Mouse (Mus musculus): ENCODE measurements around the gene Slc24a3. TPM values are rescaled to one million over a fixed set of nuclear protein-coding genes. Genes with fewer than 3 reads are reported as not detected.

Gene Slc24a3
- polyA plus RNA-seq, 1 experiment from 2014 or later: 21.5 TPM

DNA sequence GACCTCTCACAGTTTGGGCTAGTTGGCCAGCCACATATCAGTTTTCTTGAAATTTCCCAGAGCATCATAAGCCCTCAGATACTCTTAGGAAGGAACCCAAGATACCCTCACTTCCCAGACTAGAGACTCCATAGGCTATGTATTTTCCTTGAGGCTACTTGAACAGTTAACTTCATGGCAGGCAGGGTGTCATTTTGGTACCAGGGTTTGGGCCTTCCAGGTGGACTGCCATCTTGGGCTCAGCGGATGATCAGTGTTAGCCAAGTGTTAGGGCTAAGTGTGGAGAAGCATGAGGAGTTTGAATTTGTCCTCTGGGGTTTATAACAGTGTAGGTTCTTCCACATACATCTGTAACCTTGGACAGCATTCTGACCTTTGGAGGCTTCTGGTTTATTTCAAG lies 124.6 kb downstream of the Slc24a3 start:
- 97% methylated on average over 1 of the region's 1 CpGs for WGBS
- Histone ChIP-seq H3K36me3 (replicated peaks; ENCODE audit: control insufficient read depth, insufficient read depth) (no peaks in the 10 kb centered on the region), H3K9me3 (ENCODE audit: control insufficient read depth, low read length) (no peaks in the 10 kb centered on the region), H3K4me3 (replicated peaks; ENCODE audit: low read length) (no peak overlapping the region), H3K9ac (no peak overlapping the region), H3K4me2 (replicated peaks) (no peak overlapping the region), H3K27me3 (ENCODE audit: control insufficient read depth, insufficient read depth, low read length) (no peaks in the 10 kb centered on the region), H3K27ac (no peak overlapping the region), H3K4me1 (replicated peaks; ENCODE audit: control insufficient read depth, insufficient read depth, low read length) (peaks cover 6% of the 10 kb centered on the region; the same call in 1 of the 2 replicates)
- DNase-seq (ENCODE audit: low spot score) (no peak), ATAC-seq (ENCODE audit: low FRiP score) (no peak)

DNA sequence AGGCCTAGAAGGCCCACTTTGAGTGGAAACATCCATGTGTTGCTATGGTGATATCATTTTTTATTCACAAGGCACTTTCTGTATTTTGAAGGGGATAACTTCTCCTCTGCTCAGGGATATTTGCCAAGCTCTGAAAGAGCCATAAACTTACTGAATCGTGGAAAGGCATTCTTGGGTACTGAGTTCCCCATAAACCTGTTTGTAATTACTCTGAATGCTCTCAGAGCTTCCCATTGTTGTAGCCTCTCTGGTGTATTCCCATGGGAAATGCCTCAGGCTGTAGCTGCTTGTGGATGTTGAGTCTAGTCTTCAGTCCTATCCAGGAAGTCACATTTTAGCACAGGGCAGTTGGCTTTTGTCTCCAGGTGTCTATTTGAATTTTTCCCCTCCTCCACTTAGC lies 125.3 kb downstream of the Slc24a3 start:
- Histone ChIP-seq H3K27me3 (ENCODE audit: control insufficient read depth, insufficient read depth, low read length) (no peaks in the 10 kb centered on the region), H3K4me2 (replicated peaks) (no peak overlapping the region), H3K9me3 (ENCODE audit: control insufficient read depth, low read length) (no peaks in the 10 kb centered on the region), H3K4me3 (replicated peaks; ENCODE audit: low read length) (no peak overlapping the region), H3K4me1 (replicated peaks; ENCODE audit: control insufficient read depth, insufficient read depth, low read length) (peaks cover 6% of the 10 kb centered on the region; the same call in 1 of the 2 replicates), H3K9ac (no peak overlapping the region), H3K27ac (no peak overlapping the region), H3K36me3 (replicated peaks; ENCODE audit: control insufficient read depth, insufficient read depth) (no peaks in the 10 kb centered on the region)
- 26% methylated on average over 1 of the region's 1 CpGs for WGBS
- DNase-seq (ENCODE audit: low spot score) (no peak), ATAC-seq (ENCODE audit: low FRiP score) (no peak)

GRCm38 (mm10) chr2:145296906-145297305 lies 129.4 kb downstream of the Slc24a3 start:
- Histone ChIP-seq H3K9me3 (ENCODE audit: control insufficient read depth, low read length) (no peaks in the 10 kb centered on the region), H3K4me1 (replicated peaks; ENCODE audit: control insufficient read depth, insufficient read depth, low read length) (peaks cover 6% of the 10 kb centered on the region; the same call in 1 of the 2 replicates), H3K4me3 (replicated peaks; ENCODE audit: low read length) (no peak overlapping the region), H3K36me3 (replicated peaks; ENCODE audit: control insufficient read depth, insufficient read depth) (no peaks in the 10 kb centered on the region), H3K9ac (no peak overlapping the region), H3K27me3 (ENCODE audit: control insufficient read depth, insufficient read depth, low read length) (no peaks in the 10 kb centered on the region), H3K4me2 (replicated peaks) (no peak overlapping the region), H3K27ac (no peak overlapping the region)
- ATAC-seq (ENCODE audit: low FRiP score): no peak
- no peak for DNase-seq (ENCODE audit: low spot score)
- WGBS: 68% methylated on average over 1 of the region's 1 CpGs

DNA sequence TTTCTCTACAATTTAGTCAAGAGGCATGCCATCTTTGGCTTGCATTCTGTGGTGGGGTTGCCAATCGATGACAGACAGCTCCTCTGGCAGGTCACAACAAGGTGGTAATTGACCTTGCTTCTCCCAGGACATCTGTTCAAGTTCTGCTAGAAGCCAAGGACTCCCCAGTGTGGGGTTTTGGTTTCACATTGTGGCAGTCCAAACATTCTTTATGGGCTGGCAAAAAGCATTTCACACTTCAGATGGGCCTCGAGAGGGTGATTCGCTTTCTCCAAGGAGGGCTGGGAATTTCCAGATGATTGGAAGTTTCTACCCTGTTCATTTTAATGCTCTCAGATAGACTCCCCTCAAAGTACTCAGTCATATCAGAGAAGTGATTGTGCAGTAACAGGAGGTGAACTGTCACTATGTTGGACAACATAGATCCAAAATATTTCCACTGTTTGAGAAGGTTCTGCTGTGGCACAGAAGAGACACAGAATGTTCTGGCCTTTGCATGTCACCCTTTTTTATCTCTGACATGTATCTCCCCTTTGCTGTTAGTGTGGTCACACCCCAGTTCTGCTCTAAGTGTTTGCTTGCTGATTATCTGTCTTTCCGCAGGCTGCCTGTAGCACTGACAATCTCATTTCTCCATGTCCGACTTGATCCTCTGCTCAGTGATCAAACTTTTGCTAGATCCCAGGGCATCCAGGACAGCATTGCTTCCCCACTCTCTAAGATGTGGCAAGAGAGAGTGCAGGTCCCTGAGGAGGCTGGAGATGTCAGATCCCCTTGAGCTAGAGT lies 132.6 kb downstream of the Slc24a3 start:
- H3K4me3 ChIP-seq (replicated peaks; ENCODE audit: low read length): no peak overlapping the region
- DNase-seq (ENCODE audit: low spot score): no peak
- no peak for ATAC-seq (ENCODE audit: low FRiP score)
- H3K4me1 ChIP-seq (replicated peaks; ENCODE audit: control insufficient read depth, insufficient read depth, low read length): no peaks in the 10 kb centered on the region
- H3K9ac ChIP-seq: no peak overlapping the region
- no peaks in the 10 kb centered on the region for H3K36me3 ChIP-seq (replicated peaks; ENCODE audit: control insufficient read depth, insufficient read depth)
- no peak overlapping the region for H3K4me2 ChIP-seq (replicated peaks)
- WGBS: 91% methylated on average over 5 of the region's 5 CpGs
- H3K9me3 ChIP-seq (ENCODE audit: control insufficient read depth, low read length): no peaks in the 10 kb centered on the region
- no peaks in the 10 kb centered on the region for H3K27me3 ChIP-seq (ENCODE audit: control insufficient read depth, insufficient read depth, low read length)
- H3K27ac ChIP-seq: no peak overlapping the region

DNA sequence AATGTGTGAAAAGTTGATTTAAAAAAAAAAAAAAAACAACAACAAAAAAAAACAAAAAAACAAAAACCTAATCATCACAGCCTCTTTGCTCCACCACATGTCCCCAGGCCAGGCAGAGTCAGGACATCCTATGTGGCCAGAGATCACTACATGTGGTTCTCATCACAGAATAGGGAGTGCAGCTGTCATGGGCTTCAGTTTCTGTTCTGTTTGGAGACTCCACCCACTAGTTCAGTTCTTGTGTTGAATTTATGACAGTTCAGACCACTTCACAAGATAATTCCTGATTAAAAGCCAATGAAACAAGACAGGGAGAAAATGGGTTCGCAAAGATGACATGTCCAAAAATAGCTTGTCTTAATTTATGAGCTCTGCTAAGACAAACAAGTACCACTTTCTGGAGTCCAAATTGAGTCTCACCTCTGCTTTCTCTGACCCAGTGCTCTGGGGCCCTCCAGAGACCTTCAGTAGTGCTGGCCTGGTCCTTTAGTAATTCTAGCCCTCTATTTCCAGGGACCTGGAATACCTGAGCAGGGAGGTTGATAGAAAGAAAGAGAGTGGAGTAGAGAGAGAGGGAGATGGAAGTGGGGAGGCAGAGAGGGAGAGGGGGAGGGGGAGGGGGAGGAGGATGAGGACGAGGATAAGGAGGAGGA lies 139.8 kb downstream of the Slc24a3 start:
- Histone ChIP-seq H3K27me3 (ENCODE audit: control insufficient read depth, insufficient read depth, low read length) (no peaks in the 10 kb centered on the region), H3K9me3 (ENCODE audit: control insufficient read depth, low read length) (no peaks in the 10 kb centered on the region), H3K9ac (no peak overlapping the region), H3K4me2 (replicated peaks) (no peak overlapping the region), H3K4me1 (replicated peaks; ENCODE audit: control insufficient read depth, insufficient read depth, low read length) (no peaks in the 10 kb centered on the region), H3K4me3 (replicated peaks; ENCODE audit: low read length) (no peak overlapping the region), H3K36me3 (replicated peaks; ENCODE audit: control insufficient read depth, insufficient read depth) (no peaks in the 10 kb centered on the region), H3K27ac (no peak overlapping the region)
- WGBS: 77% methylated on average over 2 of the region's 2 CpGs
- no peak for ATAC-seq (ENCODE audit: low FRiP score)
- no peak for DNase-seq (ENCODE audit: low spot score)

DNA sequence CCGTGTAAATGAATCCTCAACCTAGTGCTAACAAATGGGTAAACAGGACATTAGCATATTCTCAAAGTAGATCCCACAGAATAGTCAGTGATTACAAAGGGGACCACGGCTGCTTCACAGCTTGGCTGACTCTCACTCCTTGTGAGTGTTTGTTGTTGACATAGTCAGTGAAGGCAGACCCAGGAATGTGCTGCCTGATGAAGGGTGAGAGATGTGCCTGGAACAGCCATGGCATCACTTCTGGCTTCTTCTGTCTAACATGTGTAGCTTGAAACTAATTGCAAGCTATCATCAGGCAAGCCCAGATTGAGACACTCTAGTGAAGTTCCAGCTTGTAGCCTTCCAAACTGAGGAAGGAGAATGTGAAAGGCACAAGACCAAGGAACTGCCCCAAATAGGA lies 151.4 kb downstream of the Slc24a3 start:
- no peak overlapping the region for H3K4me3 ChIP-seq (replicated peaks; ENCODE audit: low read length)
- no peaks in the 10 kb centered on the region for H3K9me3 ChIP-seq (ENCODE audit: control insufficient read depth, low read length)
- no peaks in the 10 kb centered on the region for H3K4me1 ChIP-seq (replicated peaks; ENCODE audit: control insufficient read depth, insufficient read depth, low read length)
- no peak for ATAC-seq (ENCODE audit: low FRiP score)
- H3K27me3 ChIP-seq (ENCODE audit: control insufficient read depth, insufficient read depth, low read length): no peaks in the 10 kb centered on the region
- H3K4me2 ChIP-seq (replicated peaks): no peak overlapping the region
- DNase-seq (ENCODE audit: low spot score): no peak
- WGBS: 49% methylated on average over 2 of the region's 2 CpGs
- H3K27ac ChIP-seq: no peak overlapping the region
- H3K36me3 ChIP-seq (replicated peaks; ENCODE audit: control insufficient read depth, insufficient read depth): no peaks in the 10 kb centered on the region
- H3K9ac ChIP-seq: no peak overlapping the region

DNA sequence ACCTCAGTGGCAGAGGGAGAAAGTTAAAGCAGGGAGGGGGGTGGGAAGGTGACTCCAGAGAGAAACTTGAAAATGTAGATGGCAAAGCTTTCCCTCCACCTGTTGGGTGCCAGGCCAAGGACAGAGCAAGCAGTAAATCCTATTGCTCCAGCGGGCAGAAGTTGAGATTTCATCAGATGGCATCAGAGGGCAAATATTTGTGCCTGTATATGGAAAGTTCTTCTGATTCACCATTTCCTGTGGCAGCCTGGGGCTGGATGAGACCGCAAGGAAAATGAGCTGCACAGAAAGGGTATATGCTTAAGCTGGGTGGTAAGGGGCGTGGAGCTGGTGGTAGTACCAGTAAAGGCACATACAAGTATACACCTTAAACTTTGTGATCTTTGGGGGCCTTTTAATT lies 153.7 kb downstream of the Slc24a3 start:
- no peak for ATAC-seq (ENCODE audit: low FRiP score)
- H3K9me3 ChIP-seq (ENCODE audit: control insufficient read depth, low read length): no peaks in the 10 kb centered on the region
- no peaks in the 10 kb centered on the region for H3K27me3 ChIP-seq (ENCODE audit: control insufficient read depth, insufficient read depth, low read length)
- no peaks in the 10 kb centered on the region for H3K36me3 ChIP-seq (replicated peaks; ENCODE audit: control insufficient read depth, insufficient read depth)
- no peak overlapping the region for H3K4me3 ChIP-seq (replicated peaks; ENCODE audit: low read length)
- H3K9ac ChIP-seq: no peak overlapping the region
- H3K27ac ChIP-seq: no peak overlapping the region
- WGBS: 96% methylated on average over 3 of the region's 3 CpGs
- H3K4me1 ChIP-seq (replicated peaks; ENCODE audit: control insufficient read depth, insufficient read depth, low read length): no peaks in the 10 kb centered on the region
- no peak for DNase-seq (ENCODE audit: low spot score)
- no peak overlapping the region for H3K4me2 ChIP-seq (replicated peaks)

DNA sequence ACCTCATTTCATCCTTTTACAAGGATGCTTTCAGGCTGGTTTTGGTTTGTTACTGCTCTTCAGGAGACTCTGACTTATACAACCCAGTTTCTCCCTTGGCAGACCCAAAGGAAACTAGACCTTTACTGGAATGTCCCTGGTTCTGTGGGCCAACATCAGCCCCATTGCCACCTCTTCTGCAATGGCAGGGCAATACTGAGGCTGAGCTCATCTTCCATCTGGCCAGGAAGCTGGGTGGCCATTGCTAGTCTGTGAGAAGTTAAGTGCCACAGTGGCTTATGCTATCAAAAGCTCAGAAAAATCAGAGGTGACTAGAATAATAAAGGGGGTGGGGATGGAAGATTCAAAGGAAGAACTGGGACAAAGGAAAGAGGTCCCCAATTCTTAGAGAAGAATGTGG lies 154.2 kb downstream of the Slc24a3 start:
- Histone ChIP-seq H3K9me3 (ENCODE audit: control insufficient read depth, low read length) (no peaks in the 10 kb centered on the region), H3K36me3 (replicated peaks; ENCODE audit: control insufficient read depth, insufficient read depth) (no peaks in the 10 kb centered on the region), H3K4me1 (replicated peaks; ENCODE audit: control insufficient read depth, insufficient read depth, low read length) (no peaks in the 10 kb centered on the region), H3K4me2 (replicated peaks) (no peak overlapping the region), H3K4me3 (replicated peaks; ENCODE audit: low read length) (no peak overlapping the region), H3K27me3 (ENCODE audit: control insufficient read depth, insufficient read depth, low read length) (no peaks in the 10 kb centered on the region), H3K9ac (no peak overlapping the region), H3K27ac (no peak overlapping the region)
- ATAC-seq (ENCODE audit: low FRiP score) (no peak), DNase-seq (ENCODE audit: low spot score) (no peak)

DNA sequence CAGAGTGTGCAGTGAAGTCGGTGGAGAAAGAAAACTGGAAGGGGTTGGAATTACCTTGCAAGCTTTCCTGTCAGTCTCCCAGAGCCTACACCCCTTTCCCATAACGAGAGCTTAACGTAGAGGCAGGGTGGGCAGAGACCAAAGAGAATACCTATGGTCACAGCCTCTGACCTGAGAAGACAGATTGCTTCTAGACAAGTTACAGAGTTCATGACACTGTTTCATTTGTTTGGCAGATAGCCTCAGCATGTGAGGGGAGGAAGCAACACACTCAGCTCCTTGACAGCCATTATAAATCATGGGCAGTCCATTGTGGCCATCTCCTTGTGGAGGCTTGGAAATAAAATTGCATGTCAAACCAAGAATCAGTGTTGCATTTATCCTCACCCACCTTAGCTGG lies 156.9 kb downstream of the Slc24a3 start:
- DNase-seq (ENCODE audit: low spot score) (no peak), ATAC-seq (ENCODE audit: low FRiP score) (no peak)
- Histone ChIP-seq H3K9me3 (ENCODE audit: control insufficient read depth, low read length) (no peaks in the 10 kb centered on the region), H3K36me3 (replicated peaks; ENCODE audit: control insufficient read depth, insufficient read depth) (no peaks in the 10 kb centered on the region), H3K4me2 (replicated peaks) (no peak overlapping the region), H3K9ac (no peak overlapping the region), H3K27me3 (ENCODE audit: control insufficient read depth, insufficient read depth, low read length) (no peaks in the 10 kb centered on the region), H3K4me1 (replicated peaks; ENCODE audit: control insufficient read depth, insufficient read depth, low read length) (no peaks in the 10 kb centered on the region), H3K27ac (no peak overlapping the region), H3K4me3 (replicated peaks; ENCODE audit: low read length) (no peak overlapping the region)
- WGBS: 57% methylated on average over 3 of the region's 3 CpGs
